Mouse (Mus musculus) thymus, postnatal 25 days (tissue): Measurements from ENCODE around the gene Traip.
A peak's percentile ranks its signal among the peaks of the same experiment; 100 is the strongest.

ENCODE experiments used
- DNase-seq: peaks from one replicate; pipeline ENCODE4 v3.0.0; 2022

The Traip gene

GRCm38 (mm10) chr9:107935374-107935773, 14.6 kb upstream of the Traip start, which contains the start of gene Camkv:
Gene Camkv (plus strand): TSS chr9:107935674.
- DNase-seq = no peak

- DNase-seq = peak; percentile 87
These were observed 14.1 kb upstream of the Traip start for GRCm38 (mm10) chr9:107935790-107936214.

GRCm38 (mm10) chr9:107936215-107936822, 13.6 kb upstream of the Traip start:
- DNase-seq = peak; percentile 28

GRCm38 (mm10) chr9:107936831-107937230, 13.1 kb upstream of the Traip start:
- DNase-seq = no peak

GRCm38 (mm10) chr9:107947241-107948194, 2.4 kb upstream of the Traip start:
- no peak for DNase-seq

- DNase-seq = no peak
These were observed 583 bp upstream of the Traip start for GRCm38 (mm10) chr9:107949184-107949921.

- peak; percentile 87 for DNase-seq
These were observed 772 bp downstream of the Traip start for GRCm38 (mm10) chr9:107950460-107951355.

GRCm38 (mm10) chr9:107955613-107956289, 5.8 kb downstream of the Traip start:
- no peak for DNase-seq

GRCm38 (mm10) chr9:107957141-107957540, 7.2 kb downstream of the Traip start:
- no peak for DNase-seq

- no peak for DNase-seq
These were observed 10.0 kb downstream of the Traip start for GRCm38 (mm10) chr9:107959896-107960295.

GRCm38 (mm10) chr9:107960928-107961327, 11.0 kb downstream of the Traip start:
- peak; percentile 19 for DNase-seq

GRCm38 (mm10) chr9:107961351-107961762, 11.4 kb downstream of the Traip start:
- no peak for DNase-seq

GRCm38 (mm10) chr9:107961881-107962280, 11.9 kb downstream of the Traip start:
- DNase-seq = peak; percentile 24

GRCm38 (mm10) chr9:107962916-107963315, 13.0 kb downstream of the Traip start:
- no peak for DNase-seq

GRCm38 (mm10) chr9:107963700-107964099, 13.8 kb downstream of the Traip start:
- peak; percentile 72 for DNase-seq

GRCm38 (mm10) chr9:107964681-107965080, 14.7 kb downstream of the Traip start:
- no peak for DNase-seq

GRCm38 (mm10) chr9:107966676-107967075, 16.7 kb downstream of the Traip start:
- no peak for DNase-seq

GRCm38 (mm10) chr9:107967437-107967836, 17.5 kb downstream of the Traip start:
- DNase-seq = no peak

- no peak for DNase-seq
These were observed 18.6 kb downstream of the Traip start for GRCm38 (mm10) chr9:107968531-107968930.

- no peak for DNase-seq
These were observed 20.4 kb downstream of the Traip start for GRCm38 (mm10) chr9:107970311-107970710.
